Comparison of ENCODE assay signal across 11 mouse cellular contexts in genomic region chr4:137751310-137751709, GRCm38 (mm10). TPM values are rescaled to one million over a fixed set of nuclear protein-coding genes. Genes with fewer than 3 reads are reported as not detected.
DNase-seq lines count a peak whose midpoint lies in the region; ATAC-seq and TF ChIP-seq lines count a peak whose summit lies in the region.
"Had no signal": no experiment of that assay in that cellular context is flagged by ENCODE, and none has a peak within 500 bp of the region (broad histone marks: within the 10 kb centered on the region; RNA-seq: fewer than 3 reads in every experiment).

No protein-coding gene starts in this region.

- WGBS in lung, embryonic 14.5 days, result 58% methylated on average over 8 of the region's 8 CpGs
- WGBS in embryonic facial prominence, embryonic 11.5 days, result 73% methylated on average over 8 of the region's 8 CpGs
- 74% methylated on average over 8 of the region's 8 CpGs for WGBS in limb, embryonic 11.5 days

- ATAC-seq in lung, embryonic 14.5 days (ENCODE audit: insufficient read depth), result peak; percentile 65
- peak; percentile 26 for ATAC-seq in embryonic facial prominence, embryonic 11.5 days (replicated peaks; ENCODE audit: insufficient number of reproducible peaks, low FRiP score, low TSS enrichment, low read depth)
- ATAC-seq in limb, embryonic 11.5 days (ENCODE audit: insufficient number of reproducible peaks, low FRiP score, low TSS enrichment, low read depth), result no peak
- ATAC-seq: forebrain, embryonic 13.5 days had no signal

- TF ChIP-seq CTCF in lung, embryonic 14.5 days (IDR thresholded peaks at IDR 0.05; ENCODE audit: low read depth), result no peak

- no peaks in the 10 kb centered on the region for H3K27me3 ChIP-seq in lung, embryonic 14.5 days (ENCODE audit: insufficient read depth, low read length)
- no peaks in the 10 kb centered on the region for H3K27me3 ChIP-seq in embryonic facial prominence, embryonic 11.5 days (ENCODE audit: control insufficient read depth, insufficient read depth, low read length)
- H3K27me3 ChIP-seq in limb, embryonic 11.5 days (ENCODE audit: control insufficient read depth, insufficient read depth, low read length), result no peaks in the 10 kb centered on the region
- H3K27me3 ChIP-seq: forebrain, embryonic 13.5 days; neural tube, embryonic 13.5 days had no signal

- H3K4me2 ChIP-seq in lung, embryonic 14.5 days, result no peak overlapping the region; the same call in 1 of the 2 replicates
- H3K4me2 ChIP-seq in embryonic facial prominence, embryonic 11.5 days (ENCODE audit: low read depth, low read length), result no peak overlapping the region
- no peak overlapping the region for H3K4me2 ChIP-seq in limb, embryonic 11.5 days (ENCODE audit: low read depth, severe bottlenecking)
- H3K4me2 ChIP-seq: forebrain, embryonic 13.5 days; neural tube, embryonic 13.5 days had no signal

- no peak for DNase-seq in lung, embryonic 14.5 days
- DNase-seq in lung, postnatal 10 days, result no peak
- no peak for DNase-seq in embryonic facial prominence, embryonic 11.5 days (ENCODE audit: low spot score)
- no peak for DNase-seq in limb, embryonic 11.5 days (ENCODE audit: low spot score)
- DNase-seq in spleen, postnatal 36 days (ENCODE audit: low spot score in 2 of 2), result peak; percentile 64 to 72
- no peak for DNase-seq in adrenal gland, adult 8-10 months
- DNase-seq in layer of hippocampus, adult 18-20 months (ENCODE audit: low spot score in 2 of 2), result no peak
- DNase-seq: cerebellum, adult 8-10 months had no signal

- H3K4me3 ChIP-seq in lung, embryonic 14.5 days (ENCODE audit: low read depth, low read length), result no peak overlapping the region
- no peak overlapping the region for H3K4me3 ChIP-seq in embryonic facial prominence, embryonic 11.5 days (ENCODE audit: low read depth, low read length)
- H3K4me3 ChIP-seq in limb, embryonic 11.5 days (ENCODE audit: low read depth, low read length), result no peak overlapping the region
- H3K4me3 ChIP-seq: forebrain, embryonic 13.5 days; neural tube, embryonic 13.5 days had no signal

- no peak overlapping the region; the same call in 1 of the 2 replicates for H3K9ac ChIP-seq in lung, embryonic 14.5 days
- H3K9ac ChIP-seq in embryonic facial prominence, embryonic 11.5 days (replicated peaks; ENCODE audit: low read length), result no peak overlapping the region
- peak overlapping the region; percentile 12; the same call in 1 of the 2 replicates for H3K9ac ChIP-seq in limb, embryonic 11.5 days (ENCODE audit: low read length)
- H3K9ac ChIP-seq: forebrain, embryonic 13.5 days; neural tube, embryonic 13.5 days had no signal

- peak overlapping the region; percentile 21; the same call in 1 of the 2 replicates for H3K27ac ChIP-seq in lung, embryonic 14.5 days (ENCODE audit: low read depth)
- peak overlapping the region; percentile 13; the same call in 1 of the 2 replicates for H3K27ac ChIP-seq in embryonic facial prominence, embryonic 11.5 days (replicated peaks; ENCODE audit: low read depth, low read length)
- 0 out of 2 replicates have a peak overlapping the region, but pooled peaks have one; percentile 55 for H3K27ac ChIP-seq in limb, embryonic 11.5 days (replicated peaks; ENCODE audit: low read depth, low read length)
- H3K27ac ChIP-seq: forebrain, embryonic 13.5 days; macrophage; neural tube, embryonic 13.5 days had no signal

- H3K4me1 ChIP-seq in lung, embryonic 14.5 days (ENCODE audit: insufficient read depth), result no peaks in the 10 kb centered on the region
- H3K4me1 ChIP-seq in embryonic facial prominence, embryonic 11.5 days (ENCODE audit: control insufficient read depth, insufficient read depth, low read length), result peaks cover 5% of the 10 kb centered on the region
- H3K4me1 ChIP-seq in limb, embryonic 11.5 days (ENCODE audit: control insufficient read depth, insufficient read depth, low read length), result peaks cover 3% of the 10 kb centered on the region; the same call in 1 of the 2 replicates

- no peaks in the 10 kb centered on the region for H3K36me3 ChIP-seq in lung, embryonic 14.5 days (ENCODE audit: insufficient read depth)
- H3K36me3 ChIP-seq in embryonic facial prominence, embryonic 11.5 days (replicated peaks; ENCODE audit: control insufficient read depth, insufficient read depth, low read depth, low read length), result no peaks in the 10 kb centered on the region
- no peaks in the 10 kb centered on the region for H3K36me3 ChIP-seq in limb, embryonic 11.5 days (ENCODE audit: control insufficient read depth, insufficient read depth, low read length)
- H3K36me3 ChIP-seq: neural tube, embryonic 13.5 days had no signal

- no peaks in the 10 kb centered on the region for H3K9me3 ChIP-seq in lung, embryonic 14.5 days (ENCODE audit: low read depth, low read length)
- no peaks in the 10 kb centered on the region for H3K9me3 ChIP-seq in embryonic facial prominence, embryonic 11.5 days (replicated peaks; ENCODE audit: control insufficient read depth, low read length)
- no peaks in the 10 kb centered on the region for H3K9me3 ChIP-seq in limb, embryonic 11.5 days (ENCODE audit: control insufficient read depth, low read length)
- H3K9me3 ChIP-seq: forebrain, embryonic 13.5 days; neural tube, embryonic 13.5 days had no signal

RNA-seq across cellular contexts. Expression of gene Alpl, which starts 44.9 kb away (rescaled TPM):
- polyA plus RNA-seq in lung, embryonic 14.5 days (2014; fragmentation: Nextera tagmentation; extraction: Ambion mirVana), result 3.5 and 4.1 TPM in 2 replicates
- polyA plus RNA-seq in embryonic facial prominence, embryonic 11.5 days (2014; fragmentation: Nextera tagmentation; extraction: Ambion mirVana), result 9.9 and 10.8 TPM in 2 replicates
- 2.9 and 4.8 TPM in 2 replicates for polyA plus RNA-seq in limb, embryonic 11.5 days (2014; fragmentation: Nextera tagmentation; extraction: Ambion mirVana)
- total RNA-seq in adrenal gland, adult 8-10 months (2022), result 100 to 1,000 TPM in 2 of 4 experiments, 1 to 10 TPM in 2; 5.0 to 180 (median 83.0) TPM
- 1 to 10 TPM; 7.0 to 7.2 TPM for total RNA-seq in layer of hippocampus, adult 18-20 months (2021)
- polyA plus RNA-seq: macrophage had no signal

Comparison
In these comparisons a context has a peak if more than half of its experiments do, and no peak if none do; other contexts are left out.
1. DNase-seq: peak in spleen, postnatal 36 days (2 of 2); none in lung, embryonic 14.5 days (single experiment), lung, postnatal 10 days (single experiment), embryonic facial prominence, embryonic 11.5 days (single experiment), limb, embryonic 11.5 days (single experiment), adrenal gland, adult 8-10 months (single experiment) and layer of hippocampus, adult 18-20 months (0 of 2).
2. Peak in every context shown above with its lines, with median percentiles within 50 percentile points of each other: H3K27ac ChIP-seq.